Mouse (Mus musculus) heart, embryonic 10.5 days (tissue): ENCODE measurements around the gene Elmo1. TPM values are rescaled to one million over a fixed set of nuclear protein-coding genes. Genes with fewer than 3 reads are reported as not detected.

Experiments used
- DNase-seq: peaks from one replicate; pipeline ENCODE4 v3.0.0-alpha.2; 2017; ENCODE audit warnings: low spot score
- H3K27ac ChIP-seq: fragments of 300-500 bp; sonication (generic); 2 replicates; pipeline ENCODE4 v1.5.1; 2016; ENCODE audit warnings: mild to moderate bottlenecking
- H3K27me3 ChIP-seq: fragments of 300-500 bp; sonication (generic); 2 replicates; pipeline ENCODE4 v1.6.1; 2016; ENCODE audit warnings: mild to moderate bottlenecking; ENCODE audit not compliant: poor library complexity, insufficient read depth, severe bottlenecking
- H3K36me3 ChIP-seq: fragments of 300-500 bp; sonication (generic); 2 replicates; pipeline ENCODE4 v1.6.1; 2016; ENCODE audit warnings: mild to moderate bottlenecking, moderate library complexity
- H3K4me1 ChIP-seq: fragments of 300-500 bp; sonication (generic); 2 replicates; pipeline ENCODE4 v1.6.1; 2016; ENCODE audit warnings: mild to moderate bottlenecking
- H3K4me3 ChIP-seq: fragments of 300-500 bp; sonication (generic); 2 replicates; pipeline ENCODE4 v1.5.1; 2016; ENCODE audit warnings: mild to moderate bottlenecking, moderate library complexity
- H3K9me3 ChIP-seq: fragments of 300-500 bp; sonication (generic); 2 replicates; pipeline ENCODE4 v1.6.1; 2016; ENCODE audit warnings: mild to moderate bottlenecking, moderate library complexity
- WGBS: fragments of 180-500 bp; shearing (Covaris S2); methylation state at CpG from one replicate; pipeline ENCODE4 v1.1.7; 2016; 5-methylcytosine and 5-hydroxymethylcytosine counted together
- polyA plus RNA-seq: library from polyadenylated mRNA; unstranded; fragments of >200 nt; fragmentation: Nextera tagmentation; extraction: Ambion mirVana; gene quantifications from 2 replicates; pipeline ENCODE4 v1.2.1, GENCODE M21; 2016

Gene Elmo1
- polyA plus RNA-seq, 1 experiment from 2014 or later, result 9.4 TPM

DNA sequence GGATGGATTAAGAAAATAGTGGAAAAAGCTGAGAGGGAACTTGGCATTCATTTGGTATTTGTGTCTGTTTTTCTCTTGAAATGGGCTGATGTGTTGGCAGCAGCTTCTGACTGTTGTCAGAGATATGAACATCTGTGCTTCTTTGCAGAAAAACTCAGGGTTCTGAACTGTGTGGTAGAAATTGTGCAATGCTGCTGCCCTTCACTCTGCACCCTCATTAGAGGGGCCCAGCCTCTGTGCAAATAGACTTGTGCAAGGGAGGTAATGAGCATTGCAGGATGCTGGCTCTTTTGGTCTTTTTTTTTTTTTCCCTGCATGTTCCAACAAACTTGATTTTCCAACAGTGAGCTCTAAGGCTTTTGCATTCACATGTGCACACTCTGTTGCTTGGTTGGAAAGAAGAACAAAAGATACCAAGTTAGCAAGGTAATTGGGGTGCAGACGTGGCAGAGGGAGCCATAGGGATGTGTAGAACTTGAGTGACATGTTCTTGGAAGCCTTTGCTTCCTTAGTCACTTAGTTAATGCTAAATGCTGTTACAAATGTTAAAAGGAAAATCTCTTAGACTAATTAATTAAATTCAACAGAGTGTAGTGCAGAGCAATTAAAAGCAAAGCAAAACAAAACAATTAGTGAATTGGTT is 26.6 kb downstream of the Elmo1 start:
- no peaks in the 10 kb centered on the region for H3K36me3 ChIP-seq
- peaks cover 21% of the 10 kb centered on the region for H3K4me1 ChIP-seq
- H3K4me3 ChIP-seq, result no peak overlapping the region
- H3K9me3 ChIP-seq, result no peaks in the 10 kb centered on the region
- H3K27me3 ChIP-seq, result no peaks in the 10 kb centered on the region
- H3K27ac ChIP-seq, result no peak overlapping the region
- DNase-seq, result no peak
- 60% methylated on average over 1 of the region's 1 CpGs for WGBS

- Histone ChIP-seq H3K27ac (no peak overlapping the region), H3K4me3 (no peak overlapping the region), H3K36me3 (no peaks in the 10 kb centered on the region), H3K9me3 (no peaks in the 10 kb centered on the region), H3K27me3 (no peaks in the 10 kb centered on the region), H3K4me1 (peaks cover 17% of the 10 kb centered on the region)
- 74% methylated on average over 1 of the region's 1 CpGs for WGBS
- no peak for DNase-seq
These were observed 27.3 kb downstream of the Elmo1 start for GRCm38 (mm10) chr13:20117691-20118090.

- no peak overlapping the region for H3K27ac ChIP-seq
- no peak overlapping the region for H3K4me3 ChIP-seq
- no peaks in the 10 kb centered on the region for H3K27me3 ChIP-seq
- no peak for DNase-seq
- H3K36me3 ChIP-seq, result no peaks in the 10 kb centered on the region
- WGBS, result 82% methylated on average over 7 of the region's 7 CpGs
- peaks cover 17% of the 10 kb centered on the region for H3K4me1 ChIP-seq
- H3K9me3 ChIP-seq, result no peaks in the 10 kb centered on the region
These were observed 28.5 kb downstream of the Elmo1 start for GRCm38 (mm10) chr13:20118909-20119308.

- H3K27ac ChIP-seq, result peak overlapping the region; percentile 22; the same call in 1 of the 2 replicates
- WGBS, result 67% methylated on average over 5 of the region's 5 CpGs
- no peak overlapping the region for H3K4me3 ChIP-seq
- no peak for DNase-seq
- H3K36me3 ChIP-seq, result no peaks in the 10 kb centered on the region
- H3K9me3 ChIP-seq, result no peaks in the 10 kb centered on the region
- no peaks in the 10 kb centered on the region for H3K27me3 ChIP-seq
- H3K4me1 ChIP-seq, result peaks cover 13% of the 10 kb centered on the region
These were observed 30.3 kb downstream of the Elmo1 start for GRCm38 (mm10) chr13:20120723-20121122.

DNA sequence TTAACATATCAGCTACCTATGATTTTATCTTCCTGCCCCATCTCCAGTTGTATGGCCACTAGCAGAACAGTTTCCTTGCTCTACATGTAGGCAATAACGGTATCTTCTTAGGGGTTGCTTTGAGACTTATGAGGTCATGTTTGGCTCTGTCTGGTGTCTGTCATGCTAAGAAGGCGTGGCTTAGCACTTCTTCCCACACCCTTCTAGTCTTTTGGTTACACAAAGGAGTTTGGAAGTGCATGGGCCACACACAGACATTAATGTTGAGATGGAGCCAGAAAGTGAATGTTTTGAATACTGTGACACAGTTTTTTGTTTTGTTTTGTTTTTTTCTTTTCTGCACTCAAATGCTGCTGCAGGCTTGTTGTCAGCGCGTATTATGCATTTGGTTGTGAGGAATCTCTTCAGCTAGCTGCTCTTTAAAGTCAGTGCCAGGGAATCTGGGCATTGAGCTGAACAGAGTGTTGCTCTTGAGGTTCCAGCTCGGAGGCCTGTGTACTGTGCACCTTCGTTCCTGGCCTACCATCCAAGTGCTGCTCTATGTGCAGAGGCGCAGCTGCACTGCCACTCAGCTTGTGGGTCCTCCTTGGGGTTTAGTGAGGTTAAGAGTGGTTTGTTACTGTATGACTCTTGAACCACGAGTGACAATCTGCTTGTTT is 31.1 kb downstream of the Elmo1 start:
- Histone ChIP-seq H3K36me3 (no peaks in the 10 kb centered on the region), H3K4me3 (no peak overlapping the region), H3K9me3 (no peaks in the 10 kb centered on the region), H3K27me3 (no peaks in the 10 kb centered on the region), H3K4me1 (peaks cover 8% of the 10 kb centered on the region; the same call in 1 of the 2 replicates), H3K27ac (no peak overlapping the region; the same call in 1 of the 2 replicates)
- no peak for DNase-seq
- WGBS, result 75% methylated on average over 8 of the region's 8 CpGs

- DNase-seq, result no peak
- no peaks in the 10 kb centered on the region for H3K9me3 ChIP-seq
- H3K36me3 ChIP-seq, result no peaks in the 10 kb centered on the region
- no peaks in the 10 kb centered on the region for H3K27me3 ChIP-seq
- WGBS, result 42% methylated on average over 3 of the region's 3 CpGs
- H3K4me1 ChIP-seq, result peaks cover 8% of the 10 kb centered on the region; the same call in 1 of the 2 replicates
- H3K4me3 ChIP-seq, result no peak overlapping the region
- H3K27ac ChIP-seq, result no peak overlapping the region
These were observed 33.6 kb downstream of the Elmo1 start for GRCm38 (mm10) chr13:20123975-20124374.

- no peak for DNase-seq
- no peak overlapping the region for H3K4me3 ChIP-seq
These were observed 34.6 kb downstream of the Elmo1 start for GRCm38 (mm10) chr13:20124965-20125364.

GRCm38 (mm10) chr13:20125845-20126244 is 35.4 kb downstream of the Elmo1 start:
- no peaks in the 10 kb centered on the region for H3K27me3 ChIP-seq
- H3K9me3 ChIP-seq, result no peaks in the 10 kb centered on the region
- H3K4me1 ChIP-seq, result peaks cover 3% of the 10 kb centered on the region; the same call in 1 of the 2 replicates
- WGBS, result 89% methylated on average over 10 of the region's 10 CpGs
- no peak overlapping the region for H3K27ac ChIP-seq
- no peak for DNase-seq
- H3K4me3 ChIP-seq, result no peak overlapping the region
- H3K36me3 ChIP-seq, result no peaks in the 10 kb centered on the region

More at GRCm38 (mm10) chr13:20124965-20125364, 34.6 kb downstream of the Elmo1 start:
- Histone ChIP-seq H3K36me3 (no peaks in the 10 kb centered on the region), H3K27me3 (no peaks in the 10 kb centered on the region), H3K4me1 (peaks cover 8% of the 10 kb centered on the region; the same call in 1 of the 2 replicates), H3K9me3 (no peaks in the 10 kb centered on the region), H3K27ac (no peak overlapping the region)
- WGBS, result 60% methylated on average over 7 of the region's 7 CpGs

GRCm38 (mm10) chr13:20127553-20127952 is 37.2 kb downstream of the Elmo1 start:
- Histone ChIP-seq H3K4me1 (peaks cover 5% of the 10 kb centered on the region; the same call in 1 of the 2 replicates), H3K36me3 (no peaks in the 10 kb centered on the region), H3K27me3 (no peaks in the 10 kb centered on the region), H3K4me3 (no peak overlapping the region), H3K9me3 (no peaks in the 10 kb centered on the region), H3K27ac (no peak overlapping the region)
- 74% methylated on average over 4 of the region's 4 CpGs for WGBS
- DNase-seq, result no peak

DNA sequence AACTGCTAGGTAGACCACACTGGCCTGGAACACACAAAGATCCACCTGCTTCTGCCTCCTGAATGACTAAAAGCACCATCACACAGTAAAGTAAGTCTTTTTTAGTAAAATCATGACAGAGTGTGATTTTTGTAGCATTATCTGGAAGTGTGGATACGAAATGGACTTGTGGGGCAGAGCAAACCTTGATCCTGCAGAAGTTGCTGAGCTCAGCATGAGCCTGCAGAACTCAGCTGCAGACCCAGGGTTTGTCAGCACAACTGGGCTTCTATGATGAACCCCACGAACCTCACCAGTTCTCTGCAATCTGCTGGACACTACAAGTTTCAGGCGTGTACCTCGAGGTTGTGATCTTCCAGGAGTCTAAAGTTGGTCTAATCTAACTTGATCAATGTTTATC is 37.7 kb downstream of the Elmo1 start:
- WGBS, result 77% methylated on average over 4 of the region's 4 CpGs
- peaks cover 11% of the 10 kb centered on the region; the same call in 1 of the 2 replicates for H3K4me1 ChIP-seq
- H3K27me3 ChIP-seq, result no peaks in the 10 kb centered on the region
- no peaks in the 10 kb centered on the region for H3K36me3 ChIP-seq
- no peak overlapping the region for H3K4me3 ChIP-seq
- no peaks in the 10 kb centered on the region for H3K9me3 ChIP-seq
- H3K27ac ChIP-seq, result no peak overlapping the region
- no peak for DNase-seq

- WGBS, result 81% methylated on average over 3 of the region's 3 CpGs
- Histone ChIP-seq H3K27me3 (no peaks in the 10 kb centered on the region), H3K36me3 (no peaks in the 10 kb centered on the region), H3K4me1 (peaks cover 17% of the 10 kb centered on the region), H3K9me3 (no peaks in the 10 kb centered on the region), H3K4me3 (no peak overlapping the region), H3K27ac (no peak overlapping the region)
- DNase-seq, result no peak
These were observed 40.3 kb downstream of the Elmo1 start for GRCm38 (mm10) chr13:20130731-20131130.

DNA sequence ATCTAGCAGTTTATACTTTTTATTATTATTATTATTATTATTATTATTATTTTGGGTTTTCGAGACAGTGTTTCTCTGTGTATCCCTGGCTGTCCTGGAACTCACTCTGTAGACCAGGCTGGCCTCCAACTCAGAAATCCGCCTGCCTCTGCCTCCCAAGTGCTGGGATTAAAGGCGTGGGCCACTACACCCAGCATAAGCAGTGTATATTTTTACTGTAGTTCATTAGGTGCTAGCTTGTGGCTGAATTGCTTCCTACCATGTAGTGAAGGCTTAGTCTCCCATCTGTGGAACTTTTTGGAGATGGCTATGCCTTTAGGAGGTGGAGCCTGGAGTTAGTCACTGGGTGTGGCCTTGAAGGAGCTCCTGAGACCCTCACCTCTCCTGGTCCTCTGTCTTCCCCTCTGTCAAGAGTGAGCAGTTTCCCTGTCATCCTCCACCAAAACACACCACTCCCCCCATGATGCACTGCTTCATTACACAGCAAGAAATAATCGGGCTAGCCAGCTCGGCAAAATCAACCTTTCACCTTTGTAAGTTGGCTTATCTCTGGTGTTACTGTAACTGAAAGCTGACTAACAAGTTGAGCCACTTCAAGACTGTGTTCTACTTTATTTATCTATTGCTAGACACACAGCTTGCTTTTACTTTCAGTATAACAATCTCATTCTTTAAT is 41.1 kb downstream of the Elmo1 start:
- no peak overlapping the region for H3K4me3 ChIP-seq
- WGBS, result 73% methylated on average over 5 of the region's 5 CpGs
- no peak overlapping the region for H3K27ac ChIP-seq
- H3K36me3 ChIP-seq, result no peaks in the 10 kb centered on the region
- no peak for DNase-seq
- H3K9me3 ChIP-seq, result no peaks in the 10 kb centered on the region
- H3K27me3 ChIP-seq, result no peaks in the 10 kb centered on the region
- H3K4me1 ChIP-seq, result peaks cover 17% of the 10 kb centered on the region

- Histone ChIP-seq H3K4me1 (peaks cover 17% of the 10 kb centered on the region), H3K36me3 (no peaks in the 10 kb centered on the region), H3K27ac (no peak overlapping the region), H3K27me3 (no peaks in the 10 kb centered on the region), H3K9me3 (no peaks in the 10 kb centered on the region), H3K4me3 (no peak overlapping the region)
- WGBS, result 81% methylated on average over 4 of the region's 4 CpGs
- DNase-seq, result no peak
These were observed 41.6 kb downstream of the Elmo1 start for GRCm38 (mm10) chr13:20131998-20132371.
